Mouse (Mus musculus): ENCODE data around the gene 4930562C15Rik. TPM values are rescaled to one million over a fixed set of nuclear protein-coding genes. Genes with fewer than 3 reads are reported as not detected.

4930562C15Rik gene
- polyA plus RNA-seq, 1 experiment, result not detected

DNA sequence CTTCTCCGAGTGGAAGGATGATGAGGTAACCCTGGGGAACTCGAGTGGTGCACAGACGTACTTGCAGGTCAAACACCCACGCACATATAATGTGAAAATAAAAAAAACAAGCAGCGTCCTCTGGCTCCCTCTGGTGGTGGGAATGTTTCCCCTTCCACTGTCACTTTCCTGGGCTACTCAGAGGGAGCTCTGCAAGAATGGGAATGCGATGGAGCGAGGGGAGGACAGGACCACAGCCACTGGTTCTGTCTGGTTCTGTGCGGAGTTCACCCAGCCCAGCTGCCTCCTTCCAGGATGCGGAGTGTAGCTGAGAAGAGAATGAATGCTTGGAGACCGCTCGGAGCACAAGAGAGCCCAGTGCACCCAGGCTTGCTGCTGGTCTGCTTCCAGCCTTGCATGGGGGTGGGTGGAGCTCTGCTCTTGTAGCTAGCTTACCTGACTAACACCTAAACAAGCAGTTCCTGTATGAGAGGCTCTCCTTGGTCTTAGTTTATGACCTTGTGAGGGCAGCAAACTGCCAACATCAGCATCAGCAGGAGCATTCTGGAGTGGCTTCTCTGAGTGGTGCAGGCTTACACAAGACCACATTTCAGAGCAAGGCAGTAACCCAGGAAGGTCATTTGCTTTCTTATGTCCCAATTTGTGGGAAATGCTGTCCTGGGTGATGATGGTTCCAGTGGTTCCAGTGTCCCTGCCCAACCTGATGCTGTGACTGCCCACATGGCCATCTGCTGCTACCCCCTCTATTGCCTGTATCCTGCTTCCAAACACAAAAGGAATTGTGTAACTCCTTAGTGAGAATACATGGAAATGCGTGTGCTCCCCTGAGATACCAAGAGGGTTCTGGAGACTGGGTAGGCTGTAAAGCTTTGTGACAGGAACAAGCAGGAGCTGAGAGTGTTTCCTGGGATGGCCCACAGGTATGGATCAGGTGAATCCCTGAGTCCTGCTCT, 78.8 kb downstream of the 4930562C15Rik start:
- Histone ChIP-seq H3K4me1 (ENCODE audit: control insufficient read depth, insufficient read depth, low read length) (peaks cover 12% of the 10 kb centered on the region; the same call in 1 of the 2 replicates), H3K4me3 (ENCODE audit: insufficient read depth, low read depth, low read length) (no peak overlapping the region), H3K27me3 (replicated peaks; ENCODE audit: control insufficient read depth, insufficient read depth, low read length) (no peaks in the 10 kb centered on the region), H3K36me3 (ENCODE audit: control insufficient read depth, insufficient read depth, low read length) (peaks cover 3% of the 10 kb centered on the region), H3K27ac (ENCODE audit: insufficient read depth, low read depth, low read length) (peak overlapping the region; percentile 77)
- DNase-seq, result peak; percentile 91
- TF ChIP-seq CTCF (conservative IDR thresholded peaks at IDR 0.05; ENCODE audit: insufficient read depth, insufficient read length, low read depth, low read length), result peak; percentile 87
- no peak for TF ChIP-seq POLR2A (IDR thresholded peaks at IDR 0.05; ENCODE audit: low read depth, low read length)
- 23% methylated on average over 12 of the region's 12 CpGs for WGBS

DNA sequence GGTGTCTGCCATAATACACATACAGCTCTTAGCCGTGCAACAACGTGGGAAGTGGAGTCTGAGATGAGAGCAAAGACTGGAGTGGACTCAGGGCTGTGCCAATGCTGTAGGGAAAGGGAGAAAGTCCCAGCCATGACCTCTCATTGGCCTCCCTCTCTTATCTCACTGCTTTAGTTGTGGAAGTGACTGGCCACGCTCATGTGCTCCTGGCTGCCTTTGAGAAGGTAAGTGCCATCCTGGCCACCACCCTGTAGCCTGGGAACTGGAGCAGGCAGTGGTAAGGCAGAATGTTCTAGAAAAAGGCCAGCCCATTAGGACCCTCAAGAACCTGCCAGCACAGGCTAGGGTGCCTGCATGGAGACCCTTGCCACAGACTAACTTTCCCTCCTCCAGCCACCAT, 80.7 kb downstream of the 4930562C15Rik start:
- DNase-seq, result no peak
- Histone ChIP-seq H3K4me1 (ENCODE audit: control insufficient read depth, insufficient read depth, low read length) (peaks cover 12% of the 10 kb centered on the region; the same call in 1 of the 2 replicates), H3K27ac (ENCODE audit: insufficient read depth, low read depth, low read length) (no peak overlapping the region), H3K4me3 (ENCODE audit: insufficient read depth, low read depth, low read length) (no peak overlapping the region), H3K27me3 (replicated peaks; ENCODE audit: control insufficient read depth, insufficient read depth, low read length) (no peaks in the 10 kb centered on the region), H3K36me3 (ENCODE audit: control insufficient read depth, insufficient read depth, low read length) (peaks cover 5% of the 10 kb centered on the region; the same call in 1 of the 2 replicates)
- WGBS, result 86% methylated on average over 3 of the region's 3 CpGs
- no peak for TF ChIP-seq POLR2A (IDR thresholded peaks at IDR 0.05; ENCODE audit: low read depth, low read length)
- TF ChIP-seq CTCF (conservative IDR thresholded peaks at IDR 0.05; ENCODE audit: insufficient read depth, insufficient read length, low read depth, low read length), result no peak

DNA sequence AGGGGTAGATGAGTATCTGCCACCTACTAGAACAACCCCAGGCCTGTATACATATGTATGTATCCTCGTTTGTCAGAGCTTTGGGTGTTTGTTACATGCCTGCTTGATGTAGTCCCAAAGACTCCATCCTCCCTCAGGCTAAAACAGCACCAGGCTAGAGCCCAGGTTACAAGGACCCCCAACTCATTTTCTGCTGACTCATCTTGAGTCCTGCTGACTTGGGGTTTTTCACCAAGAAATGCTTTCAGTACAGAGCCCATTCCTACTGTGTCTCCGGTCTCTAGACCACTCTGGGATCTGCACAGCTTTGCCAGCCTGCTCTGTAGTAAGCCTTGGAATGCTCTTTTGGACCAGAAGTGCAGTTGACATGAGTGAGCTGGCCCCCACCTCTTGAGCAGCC, 81.4 kb downstream of the 4930562C15Rik start:
- Histone ChIP-seq H3K27me3 (replicated peaks; ENCODE audit: control insufficient read depth, insufficient read depth, low read length) (no peaks in the 10 kb centered on the region), H3K27ac (ENCODE audit: insufficient read depth, low read depth, low read length) (no peak overlapping the region), H3K4me3 (ENCODE audit: insufficient read depth, low read depth, low read length) (no peak overlapping the region), H3K36me3 (ENCODE audit: control insufficient read depth, insufficient read depth, low read length) (peaks cover 5% of the 10 kb centered on the region; the same call in 1 of the 2 replicates), H3K4me1 (ENCODE audit: control insufficient read depth, insufficient read depth, low read length) (peaks cover 12% of the 10 kb centered on the region; the same call in 1 of the 2 replicates)
- WGBS, result 91% methylated on average over 2 of the region's 2 CpGs
- TF ChIP-seq POLR2A (IDR thresholded peaks at IDR 0.05; ENCODE audit: low read depth, low read length) (no peak), CTCF (conservative IDR thresholded peaks at IDR 0.05; ENCODE audit: insufficient read depth, insufficient read length, low read depth, low read length) (no peak)
- DNase-seq, result no peak

Other genes with a start within 250 kb of the 4930562C15Rik start
- gene Glis2, start 240.7 kb upstream of the 4930562C15Rik start, polyA plus RNA-seq (2012; rRNA removed), result 210 and 226 TPM in 2 replicates
- gene Pam16, start 210.4 kb upstream of the 4930562C15Rik start, polyA plus RNA-seq (2012; rRNA removed), result 27.3 and 41.8 TPM in 2 replicates
- 34.6 and 42.3 TPM in 2 replicates for gene Vasn, start 195.5 kb upstream of the 4930562C15Rik start, polyA plus RNA-seq (2012; rRNA removed)
- 57.8 and 72.9 TPM in 2 replicates for gene Dnaja3, start 195.4 kb upstream of the 4930562C15Rik start, polyA plus RNA-seq (2012; rRNA removed)
- gene Coro7, start 155.6 kb upstream of the 4930562C15Rik start, polyA plus RNA-seq (2012; rRNA removed), result 43.1 and 54.5 TPM in 2 replicates
- gene Nmral1, start 116.1 kb upstream of the 4930562C15Rik start, polyA plus RNA-seq (2012; rRNA removed), result 5.7 and 6.6 TPM in 2 replicates
- 57.2 and 70.7 TPM in 2 replicates for gene Hmox2, start 109.1 kb upstream of the 4930562C15Rik start, polyA plus RNA-seq (2012; rRNA removed)
- gene Cdip1, start 45.1 kb upstream of the 4930562C15Rik start, polyA plus RNA-seq (2012; rRNA removed), result 83.2 and 105 TPM in 2 replicates
- 38.4 and 39.2 TPM in 2 replicates for gene Ubald1, start 44.9 kb downstream of the 4930562C15Rik start, polyA plus RNA-seq (2012; rRNA removed)
- gene Mgrn1, start 50.8 kb downstream of the 4930562C15Rik start, polyA plus RNA-seq (2012; rRNA removed), result 197 and 218 TPM in 2 replicates
- 137 and 145 TPM in 2 replicates for gene Nudt16l1, start 103.3 kb downstream of the 4930562C15Rik start, polyA plus RNA-seq (2012; rRNA removed)
- gene Anks3, start 128.8 kb downstream of the 4930562C15Rik start, polyA plus RNA-seq (2012; rRNA removed), result 50.7 and 61.1 TPM in 2 replicates
- 0.33 TPM in 1 of 2 replicates, not detected in the other for gene Sept12, start 162.4 kb downstream of the 4930562C15Rik start, polyA plus RNA-seq (2012; rRNA removed)
- gene Smim22, start 171.9 kb downstream of the 4930562C15Rik start, polyA plus RNA-seq (2012; rRNA removed), result 156 and 232 TPM in 2 replicates
- gene Rogdi, start 178.1 kb downstream of the 4930562C15Rik start, polyA plus RNA-seq (2012; rRNA removed), result 251 and 286 TPM in 2 replicates
- 76.1 and 85.6 TPM in 2 replicates for gene Glyr1, start 214.4 kb downstream of the 4930562C15Rik start, polyA plus RNA-seq (2012; rRNA removed)
- gene Ubn1, start 214.6 kb downstream of the 4930562C15Rik start, polyA plus RNA-seq (2012; rRNA removed), result 22.9 and 28.7 TPM in 2 replicates

All from kidney, adult 2 months (tissue).